Mouse (Mus musculus) midbrain, postnatal 0 days (tissue): Measurements from ENCODE around the gene Chst14. TPM values are rescaled to one million over a fixed set of nuclear protein-coding genes. Genes with fewer than 3 reads are reported as not detected.

Experiments used
- ATAC-seq: fragments of 200-750 bp; cut with Nextera tagmentation; 2 replicates; pipeline ENCODE4 v1.8.0; 2017; ENCODE audit warnings: moderate number of reproducible peaks, mild to moderate bottlenecking, moderate TSS enrichment, moderate library complexity; ENCODE audit not compliant: low FRiP score
- DNase-seq: peaks from one replicate; pipeline ENCODE4 v3.0.0-alpha.2; 2015; ENCODE audit warnings: low spot score
- H3K27ac ChIP-seq: fragments of 300-500 bp; sonication (generic); 2 replicates; pipeline ENCODE4 v1.5.1; 2014; ENCODE audit warnings: low read depth, mild to moderate bottlenecking, low read length, mixed read lengths
- H3K27me3 ChIP-seq: fragments of 300-500 bp; sonication (generic); 2 replicates; pipeline ENCODE4 v1.6.1; 2014; ENCODE audit warnings: low read length, control low read depth, mixed read lengths; ENCODE audit not compliant: insufficient read depth
- H3K36me3 ChIP-seq: fragments of 300-500 bp; sonication (generic); 2 replicates; pipeline ENCODE4 v1.6.1; 2014; ENCODE audit warnings: low read length, control low read depth, mixed read lengths; ENCODE audit not compliant: insufficient read depth
- H3K4me1 ChIP-seq: fragments of 300-500 bp; sonication (generic); 2 replicates; pipeline ENCODE4 v1.6.1; 2014; ENCODE audit warnings: mild to moderate bottlenecking, control low read depth, antibody characterized with exemption, low read length, mixed read lengths; ENCODE audit not compliant: insufficient read depth
- H3K4me2 ChIP-seq: fragments of 300-500 bp; sonication (generic); 2 replicates; pipeline ENCODE4 v1.6.1; 2014; ENCODE audit warnings: low read depth, mild to moderate bottlenecking, low read length, mixed read lengths; ENCODE audit not compliant: poor library complexity, severe bottlenecking
- H3K4me3 ChIP-seq: fragments of 300-500 bp; sonication (generic); 2 replicates; pipeline ENCODE4 v1.5.1; 2014; ENCODE audit warnings: low read depth, mild to moderate bottlenecking, low read length, moderate library complexity
- H3K9ac ChIP-seq: fragments of 300-500 bp; sonication (generic); replicated peaks from 2 replicates; pipeline ENCODE4 v1.6.1; 2014; ENCODE audit warnings: mild to moderate bottlenecking, low read length, moderate library complexity, mixed read lengths; ENCODE audit not compliant: poor library complexity, severe bottlenecking
- H3K9me3 ChIP-seq: fragments of 300-500 bp; sonication (generic); 2 replicates; pipeline ENCODE4 v1.6.1; 2016; ENCODE audit warnings: low read length, control low read depth
- CTCF ChIP-seq: IDR thresholded peaks from 2 replicates; pipeline ENCODE4 v1.5.1; 2016; ENCODE audit warnings: antibody characterized with exemption, mild to moderate bottlenecking
- WGBS: fragments of 180-500 bp; shearing (Covaris S2); extraction: QIAGEN DNeasy Blood & Tissue Kit; methylation state at CpG from one replicate; pipeline ENCODE4 v1.1.7; 2014; 5-methylcytosine and 5-hydroxymethylcytosine counted together
- polyA plus RNA-seq: library from polyadenylated mRNA; unstranded; fragments of >200 nt; fragmentation: Nextera tagmentation; extraction: Ambion mirVana; gene quantifications from 2 replicates; pipeline ENCODE4 v1.2.1, GENCODE M21; 2015
- total RNA-seq: library from RNA; depleted of rRNA; stranded (reverse); fragments of >200 nt; gene quantifications from 2 replicates; pipeline ENCODE4 v1.2.3, GENCODE M21; 2014

Gene Chst14
- total and polyA plus RNA-seq, 2 experiments from 2014 or later = 3.0 to 4.9 TPM

- peak overlapping the region; percentile 92 for H3K4me3 ChIP-seq
- peak overlapping the region; percentile 78 for H3K27ac ChIP-seq
- ATAC-seq (peak; percentile 92), DNase-seq (peak; percentile 96)
- H3K36me3 ChIP-seq = no peaks in the 10 kb centered on the region
- H3K9me3 ChIP-seq = no peaks in the 10 kb centered on the region
- peak overlapping the region; percentile 92 for H3K9ac ChIP-seq
- peak overlapping the region; percentile 95 for H3K4me2 ChIP-seq
- WGBS = 0% methylated on average over 18 of the region's 120 CpGs
- H3K27me3 ChIP-seq = peaks cover 36% of the 10 kb centered on the region
- TF ChIP-seq CTCF = peak; percentile 37
- H3K4me1 ChIP-seq = peaks cover 31% of the 10 kb centered on the region
Measured at GRCm38 (mm10) chr2:118901175-118902031, 24.9 kb upstream of the Chst14 start.

GRCm38 (mm10) chr2:118902051-118903025 is 24.0 kb upstream of the Chst14 start:
- Histone ChIP-seq H3K9ac (peak overlapping the region; percentile 92), H3K36me3 (no peaks in the 10 kb centered on the region), H3K27ac (peak overlapping the region; percentile 78), H3K27me3 (peaks cover 28% of the 10 kb centered on the region), H3K9me3 (no peaks in the 10 kb centered on the region), H3K4me3 (peak overlapping the region; percentile 92), H3K4me1 (peaks cover 24% of the 10 kb centered on the region), H3K4me2 (peak overlapping the region; percentile 95)
- peak; percentile 28 for ATAC-seq
- peak; percentile 42 for DNase-seq
- WGBS = under 1% methylated on average over 65 of the region's 106 CpGs
- peak; percentile 42 for TF ChIP-seq CTCF

DNA sequence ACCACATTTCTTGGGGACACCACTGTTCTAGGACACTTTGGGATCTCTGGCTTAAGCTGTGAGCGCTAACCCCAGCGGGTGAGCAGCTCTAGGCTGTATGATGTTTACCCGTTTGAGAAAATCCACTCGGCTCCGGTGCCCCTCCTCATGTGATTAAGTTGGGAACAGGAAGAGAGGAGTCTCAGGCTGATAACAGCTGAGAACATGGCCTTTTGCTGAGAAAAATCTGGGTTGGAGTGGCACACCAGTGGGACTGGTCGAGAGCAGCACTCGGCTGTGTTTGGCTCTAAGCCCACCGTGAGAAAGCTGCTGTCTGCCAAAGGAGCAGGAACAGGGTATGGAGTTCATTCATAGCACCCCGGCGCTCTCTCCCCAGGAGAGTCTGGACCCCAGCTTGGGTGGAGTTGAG is 23.0 kb upstream of the Chst14 start:
- H3K27ac ChIP-seq = no peak overlapping the region

DNA sequence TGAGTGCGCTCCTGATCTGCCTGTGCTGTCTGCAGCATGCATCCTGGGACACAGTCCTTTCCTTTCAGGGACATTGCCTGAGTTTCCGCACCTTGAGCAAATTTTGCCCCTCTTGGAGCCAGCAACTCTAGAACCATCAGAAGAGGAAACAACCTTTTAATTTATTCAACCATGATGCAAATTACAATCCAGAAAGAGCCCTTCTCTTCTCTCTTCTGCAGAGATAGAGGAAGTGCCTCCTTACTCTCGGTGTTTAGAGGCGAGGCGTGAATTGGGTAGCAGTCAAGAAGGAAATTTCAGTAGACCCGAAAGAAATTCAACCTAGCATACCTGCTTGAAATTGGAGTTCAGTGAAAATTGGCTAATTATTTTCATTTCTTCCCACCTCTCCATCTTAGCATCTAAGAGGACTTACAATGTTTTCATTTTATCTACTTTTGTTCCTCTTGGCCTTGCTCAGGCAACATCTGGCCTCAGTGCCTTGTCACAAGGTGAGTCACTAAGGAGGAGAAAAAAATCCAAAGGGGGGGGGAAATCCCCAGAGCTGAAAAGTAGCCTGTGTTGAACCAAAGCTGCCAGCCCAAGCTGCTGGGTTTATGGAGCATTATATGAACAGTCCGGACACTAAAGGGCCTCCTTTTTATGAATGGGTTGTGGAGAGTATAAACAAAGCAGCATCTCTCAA is 20.7 kb upstream of the Chst14 start:
- H3K9me3 ChIP-seq = no peaks in the 10 kb centered on the region
- H3K9ac ChIP-seq = no peak overlapping the region
- TF ChIP-seq CTCF = no peak
- H3K36me3 ChIP-seq = no peaks in the 10 kb centered on the region
- no peak overlapping the region for H3K4me3 ChIP-seq
- 78% methylated on average over 7 of the region's 7 CpGs for WGBS
- DNase-seq (no peak), ATAC-seq (no peak)
- no peak overlapping the region for H3K27ac ChIP-seq
- H3K4me1 ChIP-seq = peaks cover 22% of the 10 kb centered on the region
- H3K4me2 ChIP-seq = no peak overlapping the region
- H3K27me3 ChIP-seq = no peaks in the 10 kb centered on the region

More for the DNA sequence above, 23.0 kb upstream of the Chst14 start:
- WGBS = 5% methylated on average over 10 of the region's 10 CpGs
- no peaks in the 10 kb centered on the region for H3K36me3 ChIP-seq
- H3K4me1 ChIP-seq = peaks cover 22% of the 10 kb centered on the region
- H3K9me3 ChIP-seq = no peaks in the 10 kb centered on the region
- peak overlapping the region; percentile 92 for H3K4me3 ChIP-seq
- peak overlapping the region; percentile 95 for H3K4me2 ChIP-seq
- no peak for TF ChIP-seq CTCF
- H3K27me3 ChIP-seq = peaks cover 18% of the 10 kb centered on the region
- no peak for ATAC-seq
- H3K9ac ChIP-seq = peak overlapping the region; percentile 92; the same call in 1 of the 2 replicates
- DNase-seq = peak; percentile 48

DNA sequence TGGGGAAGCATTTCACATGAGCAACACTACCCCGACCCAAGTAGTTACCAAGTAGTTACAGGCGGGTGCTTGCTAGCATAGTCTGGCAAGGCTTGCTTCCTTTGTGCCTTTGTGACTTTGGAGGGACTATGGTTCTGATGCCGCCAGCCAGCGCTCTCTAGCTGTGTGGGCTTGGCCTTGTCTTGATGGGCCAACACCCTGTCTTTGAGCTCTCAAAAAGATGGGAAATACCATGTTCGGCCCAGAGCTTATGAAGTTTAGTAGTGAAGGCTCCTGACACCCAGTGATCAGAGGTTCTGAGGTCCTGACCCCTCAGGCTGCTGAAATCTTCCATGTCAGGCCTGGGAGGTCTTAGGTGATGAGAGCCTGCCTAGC is 20.2 kb upstream of the Chst14 start:
- Histone ChIP-seq H3K9me3 (no peaks in the 10 kb centered on the region), H3K4me3 (no peak overlapping the region), H3K4me2 (no peak overlapping the region), H3K36me3 (no peaks in the 10 kb centered on the region), H3K27ac (no peak overlapping the region), H3K9ac (no peak overlapping the region), H3K27me3 (no peaks in the 10 kb centered on the region), H3K4me1 (peaks cover 22% of the 10 kb centered on the region)
- no peak for DNase-seq
- no peak for ATAC-seq
- TF ChIP-seq CTCF = no peak
- WGBS = 77% methylated on average over 5 of the region's 5 CpGs
